Comparison of ENCODE assay signal across 21 mouse cellular contexts in genomic region chr4:100446897-100447296, GRCm38 (mm10). TPM values are rescaled to one million over a fixed set of nuclear protein-coding genes. Genes with fewer than 3 reads are reported as not detected.
DNase-seq lines count a peak whose midpoint lies in the region; ATAC-seq and TF ChIP-seq lines count a peak whose summit lies in the region.
"Had no signal": no experiment of that assay in that cellular context is flagged by ENCODE, and none has a peak within 500 bp of the region (broad histone marks: within the 10 kb centered on the region; RNA-seq: fewer than 3 reads in every experiment).

No protein-coding gene starts in this region.

- H3K36me3 ChIP-seq in embryonic facial prominence, embryonic 12.5 days, result peaks cover 2% of the 10 kb centered on the region
- peaks cover 12% of the 10 kb centered on the region for H3K36me3 ChIP-seq in embryonic facial prominence, embryonic 10.5 days (replicated peaks)
- peaks cover 4% of the 10 kb centered on the region for H3K36me3 ChIP-seq in kidney, embryonic 16.5 days (ENCODE audit: insufficient read depth, low read length)
- no peaks in the 10 kb centered on the region for H3K36me3 ChIP-seq in hindbrain, postnatal 0 days (ENCODE audit: insufficient read depth, low read length)
- H3K36me3 ChIP-seq: forebrain, embryonic 15.5 days; hindbrain, embryonic 15.5 days had no signal

- WGBS in embryonic facial prominence, embryonic 12.5 days, result 65% methylated on average over 3 of the region's 3 CpGs
- 75% methylated on average over 3 of the region's 3 CpGs for WGBS in embryonic facial prominence, embryonic 10.5 days
- 39% methylated on average over 3 of the region's 3 CpGs for whole genome bisulfite sequencing in kidney, embryonic 16.5 days
- 64% methylated on average over 3 of the region's 3 CpGs for WGBS in hindbrain, postnatal 0 days

- H3K4me2 ChIP-seq in embryonic facial prominence, embryonic 12.5 days (replicated peaks), result no peak overlapping the region
- H3K4me2 ChIP-seq in kidney, embryonic 16.5 days (replicated peaks; ENCODE audit: low read depth, low read length), result no peak overlapping the region
- no peak overlapping the region for H3K4me2 ChIP-seq in hindbrain, postnatal 0 days (ENCODE audit: low read depth, low read length)
- H3K4me2 ChIP-seq: forebrain, embryonic 15.5 days; heart, embryonic 11.5 days; heart, embryonic 15.5 days; hindbrain, embryonic 15.5 days had no signal

- no peak overlapping the region for H3K4me3 ChIP-seq in embryonic facial prominence, embryonic 12.5 days
- no peak overlapping the region for H3K4me3 ChIP-seq in embryonic facial prominence, embryonic 10.5 days
- no peak overlapping the region for H3K4me3 ChIP-seq in kidney, embryonic 16.5 days (ENCODE audit: low read length)
- H3K4me3 ChIP-seq in hindbrain, postnatal 0 days (ENCODE audit: low read length), result no peak overlapping the region
- H3K4me3 ChIP-seq: forebrain, embryonic 15.5 days; heart, adult 2 months; heart, embryonic 15.5 days; hindbrain, embryonic 15.5 days had no signal

- no peaks in the 10 kb centered on the region for H3K9me3 ChIP-seq in embryonic facial prominence, embryonic 12.5 days
- no peaks in the 10 kb centered on the region; the same call in 1 of the 2 replicates for H3K9me3 ChIP-seq in embryonic facial prominence, embryonic 10.5 days
- no peaks in the 10 kb centered on the region for H3K9me3 ChIP-seq in kidney, embryonic 16.5 days (ENCODE audit: low read length)
- 0 out of 2 replicates have a peak, but pooled peaks cover under 1% of the 10 kb centered on the region for H3K9me3 ChIP-seq in hindbrain, postnatal 0 days (ENCODE audit: low read length)
- H3K9me3 ChIP-seq: forebrain, embryonic 15.5 days; heart, embryonic 15.5 days; hindbrain, embryonic 15.5 days had no signal

- H3K4me1 ChIP-seq in embryonic facial prominence, embryonic 12.5 days, result peaks cover 9% of the 10 kb centered on the region; the same call in 1 of the 2 replicates
- no peaks in the 10 kb centered on the region; the same call in 1 of the 2 replicates for H3K4me1 ChIP-seq in embryonic facial prominence, embryonic 10.5 days
- peaks cover 6% of the 10 kb centered on the region; the same call in 1 of the 2 replicates for H3K4me1 ChIP-seq in kidney, embryonic 16.5 days (ENCODE audit: insufficient read depth, low read length)
- no peaks in the 10 kb centered on the region for H3K4me1 ChIP-seq in hindbrain, postnatal 0 days (ENCODE audit: insufficient read depth, low read length)
- H3K4me1 ChIP-seq: forebrain, embryonic 15.5 days; heart, embryonic 15.5 days; hindbrain, embryonic 15.5 days had no signal

- no peak for TF ChIP-seq CTCF in hindbrain, postnatal 0 days (IDR thresholded peaks at IDR 0.05; ENCODE audit: low read depth)

- no peak for DNase-seq in embryonic facial prominence, embryonic 10.5 days (ENCODE audit: low spot score)
- no peak for DNase-seq in kidney, postnatal 25 days
- peak; percentile 28 for DNase-seq in NIH3T3 (ENCODE audit: low read depth)
- DNase-seq in hindbrain, postnatal 0 days (ENCODE audit: low spot score), result no peak
- DNase-seq in adrenal gland, postnatal 4 days (ENCODE audit: low spot score in 2 of 2), result no peak
- DNase-seq: adrenal gland, adult 2 months; adrenal gland, postnatal 25 days; cerebellum, adult 2 months; cerebellum, postnatal 10 days; gastrocnemius, postnatal 10 days; heart, adult 2 months had no signal

- no peaks in the 10 kb centered on the region for H3K27me3 ChIP-seq in embryonic facial prominence, embryonic 12.5 days
- no peaks in the 10 kb centered on the region for H3K27me3 ChIP-seq in embryonic facial prominence, embryonic 10.5 days (replicated peaks; ENCODE audit: low read depth, poor library complexity, severe bottlenecking)
- H3K27me3 ChIP-seq in kidney, embryonic 16.5 days (ENCODE audit: insufficient read depth, low read length), result no peaks in the 10 kb centered on the region
- no peaks in the 10 kb centered on the region for H3K27me3 ChIP-seq in hindbrain, postnatal 0 days (ENCODE audit: insufficient read depth, low read length)
- H3K27me3 ChIP-seq: CH12.LX; forebrain, embryonic 15.5 days; heart, embryonic 15.5 days; hindbrain, embryonic 15.5 days had no signal

- H3K9ac ChIP-seq in embryonic facial prominence, embryonic 12.5 days, result no peak overlapping the region
- H3K9ac ChIP-seq in kidney, embryonic 16.5 days (replicated peaks; ENCODE audit: low read length), result no peak overlapping the region
- H3K9ac ChIP-seq in hindbrain, postnatal 0 days (replicated peaks; ENCODE audit: low read length), result no peak overlapping the region
- H3K9ac ChIP-seq: forebrain, embryonic 15.5 days; heart, embryonic 15.5 days; hindbrain, embryonic 15.5 days had no signal

- no peak for ATAC-seq in embryonic facial prominence, embryonic 12.5 days (ENCODE audit: insufficient number of reproducible peaks, insufficient read depth, low FRiP score, low TSS enrichment)
- peak; percentile 51 for ATAC-seq in kidney, embryonic 16.5 days (ENCODE audit: low FRiP score, low TSS enrichment)
- no peak for ATAC-seq in hindbrain, postnatal 0 days
- ATAC-seq: forebrain, embryonic 15.5 days; inflammation-experienced regulatory T-cells, adult 6 months had no signal

- H3K27ac ChIP-seq in embryonic facial prominence, embryonic 12.5 days, result 0 out of 2 replicates have a peak overlapping the region, but pooled peaks have one; percentile 41
- H3K27ac ChIP-seq in embryonic facial prominence, embryonic 10.5 days (replicated peaks), result no peak overlapping the region
- peak overlapping the region; percentile 68; the same call in 1 of the 2 replicates for H3K27ac ChIP-seq in kidney, embryonic 16.5 days (ENCODE audit: low read length)
- no peak overlapping the region for H3K27ac ChIP-seq in hindbrain, postnatal 0 days
- H3K27ac ChIP-seq: forebrain, embryonic 15.5 days; heart, adult 2 months; heart, embryonic 15.5 days; hindbrain, embryonic 15.5 days had no signal

RNA-seq across cellular contexts. Expression of gene Ube2u, which starts 31.8 kb away (rescaled TPM):
- 0.40 and 1.1 TPM in 2 replicates for polyA plus RNA-seq in embryonic facial prominence, embryonic 12.5 days (2016; fragmentation: Nextera tagmentation; extraction: Ambion mirVana)
- 0.59 and 0.73 TPM in 2 replicates for polyA plus RNA-seq in embryonic facial prominence, embryonic 10.5 days (2016; fragmentation: Nextera tagmentation; extraction: Ambion mirVana)
- 1.3 and 1.6 TPM in 2 replicates for polyA plus RNA-seq in kidney, embryonic 16.5 days (2015; fragmentation: Nextera tagmentation; extraction: Ambion mirVana)
- not detected in 2 replicates for total RNA-seq in hindbrain, postnatal 0 days (2014; rRNA removed)
- polyA plus RNA-seq in hindbrain, postnatal 0 days (2015; fragmentation: Nextera tagmentation; extraction: Ambion mirVana), result 0.11 and 0.13 TPM in 2 replicates
- under 1 TPM; 0.23 to 0.31 TPM for total RNA-seq in adrenal gland, postnatal 4 days (2021)
- total RNA-seq: adrenal gland, postnatal 25 days; CH12.LX; gastrocnemius, postnatal 10 days; gastrocnemius, postnatal 4 days; heart, adult 2 months; heart, postnatal 25 days had no signal
- polyA plus RNA-seq: adrenal gland, adult 2 months; cerebellum, adult 2 months; heart, adult 2 months; inflammation-experienced regulatory T-cells, adult 6 months had no signal

Comparison
In these comparisons a context has a peak if more than half of its experiments do, and no peak if none do; other contexts are left out.
1. H3K27ac ChIP-seq: peak in embryonic facial prominence, embryonic 12.5 days (single experiment) and kidney, embryonic 16.5 days (single experiment); none in embryonic facial prominence, embryonic 10.5 days (single experiment) and hindbrain, postnatal 0 days (single experiment).